Mouse (Mus musculus): Measurements from ENCODE around the gene Cerkl. TPM values are rescaled to one million over a fixed set of nuclear protein-coding genes. Genes with fewer than 3 reads are reported as not detected.
A peak's percentile ranks its signal among the peaks of the same experiment; 100 is the strongest.

Cerkl gene
- polyA plus RNA-seq, 1 experiment, result 1.1 TPM

GRCm38 (mm10) chr2:79443861-79444620, 12.5 kb downstream of the Cerkl start:
- no peak for DNase-seq
- 79% methylated on average over 3 of the region's 3 CpGs for WGBS
- TF ChIP-seq POLR2A (IDR thresholded peaks at IDR 0.05; ENCODE audit: borderline replicate concordance, extremely low read depth, low read depth, low read length) (no peak), CTCF (IDR thresholded peaks at IDR 0.05; ENCODE audit: insufficient read depth, low read length) (no peak)
- Histone ChIP-seq H3K4me3 (replicated peaks; ENCODE audit: extremely low read depth, low read depth, low read length) (no peak overlapping the region), H3K4me1 (ENCODE audit: control insufficient read depth, insufficient read depth, low read length) (no peaks in the 10 kb centered on the region)

GRCm38 (mm10) chr2:79443401-79443800, 13.2 kb downstream of the Cerkl start:
- WGBS, result 95% methylated on average over 2 of the region's 2 CpGs
- no peak for DNase-seq
- Histone ChIP-seq H3K4me1 (ENCODE audit: control insufficient read depth, insufficient read depth, low read length) (no peaks in the 10 kb centered on the region), H3K4me3 (replicated peaks; ENCODE audit: extremely low read depth, low read depth, low read length) (no peak overlapping the region)
- TF ChIP-seq POLR2A (IDR thresholded peaks at IDR 0.05; ENCODE audit: borderline replicate concordance, extremely low read depth, low read depth, low read length), result no peak
- no peak for TF ChIP-seq CTCF (IDR thresholded peaks at IDR 0.05; ENCODE audit: insufficient read depth, low read length)

GRCm38 (mm10) chr2:79442906-79443305, 13.7 kb downstream of the Cerkl start:
- Histone ChIP-seq H3K4me3 (replicated peaks; ENCODE audit: extremely low read depth, low read depth, low read length) (no peak overlapping the region), H3K4me1 (ENCODE audit: control insufficient read depth, insufficient read depth, low read length) (no peaks in the 10 kb centered on the region)
- DNase-seq, result no peak
- 71% methylated on average over 6 of the region's 6 CpGs for WGBS
- TF ChIP-seq CTCF (IDR thresholded peaks at IDR 0.05; ENCODE audit: insufficient read depth, low read length), result no peak
- TF ChIP-seq POLR2A (IDR thresholded peaks at IDR 0.05; ENCODE audit: borderline replicate concordance, extremely low read depth, low read depth, low read length), result no peak

GRCm38 (mm10) chr2:79442227-79442626, 14.4 kb downstream of the Cerkl start:
- H3K4me1 ChIP-seq (ENCODE audit: control insufficient read depth, insufficient read depth, low read length), result no peaks in the 10 kb centered on the region
- 90% methylated on average over 2 of the region's 2 CpGs for WGBS
- TF ChIP-seq CTCF (IDR thresholded peaks at IDR 0.05; ENCODE audit: insufficient read depth, low read length) (no peak), POLR2A (IDR thresholded peaks at IDR 0.05; ENCODE audit: borderline replicate concordance, extremely low read depth, low read depth, low read length) (no peak)
- DNase-seq, result no peak
- H3K4me3 ChIP-seq (replicated peaks; ENCODE audit: extremely low read depth, low read depth, low read length), result no peak overlapping the region

- DNase-seq, result no peak
- TF ChIP-seq POLR2A (IDR thresholded peaks at IDR 0.05; ENCODE audit: borderline replicate concordance, extremely low read depth, low read depth, low read length), result no peak
- TF ChIP-seq CTCF (IDR thresholded peaks at IDR 0.05; ENCODE audit: insufficient read depth, low read length), result no peak
- no peaks in the 10 kb centered on the region; the same call in 1 of the 2 replicates for H3K4me1 ChIP-seq (ENCODE audit: control insufficient read depth, insufficient read depth, low read length)
Measured at GRCm38 (mm10) chr2:79430061-79430460, 26.5 kb downstream of the Cerkl start.

GRCm38 (mm10) chr2:79429650-79430049, 26.9 kb downstream of the Cerkl start:
- Histone ChIP-seq H3K4me3 (replicated peaks; ENCODE audit: extremely low read depth, low read depth, low read length) (no peak overlapping the region), H3K4me1 (ENCODE audit: control insufficient read depth, insufficient read depth, low read length) (no peaks in the 10 kb centered on the region; the same call in 1 of the 2 replicates)
- peak; percentile 14 for DNase-seq
- 11% methylated on average over 6 of the region's 6 CpGs for WGBS
- TF ChIP-seq CTCF (IDR thresholded peaks at IDR 0.05; ENCODE audit: insufficient read depth, low read length) (no peak), POLR2A (IDR thresholded peaks at IDR 0.05; ENCODE audit: borderline replicate concordance, extremely low read depth, low read depth, low read length) (no peak)

More at GRCm38 (mm10) chr2:79430061-79430460, 26.5 kb downstream of the Cerkl start:
- no peak overlapping the region for H3K4me3 ChIP-seq (replicated peaks; ENCODE audit: extremely low read depth, low read depth, low read length)

- no peak overlapping the region for H3K4me3 ChIP-seq (replicated peaks; ENCODE audit: extremely low read depth, low read depth, low read length)
- no peaks in the 10 kb centered on the region; the same call in 1 of the 2 replicates for H3K4me1 ChIP-seq (ENCODE audit: control insufficient read depth, insufficient read depth, low read length)
- DNase-seq, result no peak
- 24% methylated on average over 7 of the region's 7 CpGs for WGBS
- TF ChIP-seq POLR2A (IDR thresholded peaks at IDR 0.05; ENCODE audit: borderline replicate concordance, extremely low read depth, low read depth, low read length) (no peak), CTCF (IDR thresholded peaks at IDR 0.05; ENCODE audit: insufficient read depth, low read length) (no peak)
Measured at GRCm38 (mm10) chr2:79429108-79429507, 27.5 kb downstream of the Cerkl start.

GRCm38 (mm10) chr2:79428569-79429104, 27.9 kb downstream of the Cerkl start:
- under 1% methylated on average over 35 of the region's 35 CpGs for WGBS
- TF ChIP-seq POLR2A (IDR thresholded peaks at IDR 0.05; ENCODE audit: borderline replicate concordance, extremely low read depth, low read depth, low read length) (no peak), CTCF (IDR thresholded peaks at IDR 0.05; ENCODE audit: insufficient read depth, low read length) (no peak)
- Histone ChIP-seq H3K4me1 (ENCODE audit: control insufficient read depth, insufficient read depth, low read length) (no peaks in the 10 kb centered on the region; the same call in 1 of the 2 replicates), H3K4me3 (replicated peaks; ENCODE audit: extremely low read depth, low read depth, low read length) (peak overlapping the region; percentile 46)
- DNase-seq, result peak; percentile 19

GRCm38 (mm10) chr2:79428022-79428421, 28.6 kb downstream of the Cerkl start:
- no peak for DNase-seq
- WGBS, result 32% methylated on average over 6 of the region's 6 CpGs

GRCm38 (mm10) chr2:79421696-79422095, 34.9 kb downstream of the Cerkl start:
- H3K4me1 ChIP-seq (ENCODE audit: control insufficient read depth, insufficient read depth, low read length), result no peaks in the 10 kb centered on the region
- TF ChIP-seq CTCF (IDR thresholded peaks at IDR 0.05; ENCODE audit: insufficient read depth, low read length) (no peak), POLR2A (IDR thresholded peaks at IDR 0.05; ENCODE audit: borderline replicate concordance, extremely low read depth, low read depth, low read length) (no peak)
- DNase-seq, result no peak
- H3K4me3 ChIP-seq (replicated peaks; ENCODE audit: extremely low read depth, low read depth, low read length), result no peak overlapping the region
- 70% methylated on average over 6 of the region's 6 CpGs for WGBS

More at GRCm38 (mm10) chr2:79428022-79428421, 28.6 kb downstream of the Cerkl start:
- Histone ChIP-seq H3K4me1 (ENCODE audit: control insufficient read depth, insufficient read depth, low read length) (no peaks in the 10 kb centered on the region; the same call in 1 of the 2 replicates), H3K4me3 (replicated peaks; ENCODE audit: extremely low read depth, low read depth, low read length) (no peak overlapping the region)
- no peak for TF ChIP-seq POLR2A (IDR thresholded peaks at IDR 0.05; ENCODE audit: borderline replicate concordance, extremely low read depth, low read depth, low read length)
- no peak for TF ChIP-seq CTCF (IDR thresholded peaks at IDR 0.05; ENCODE audit: insufficient read depth, low read length)

Data from lung, adult 2 months (tissue).